Mouse (Mus musculus) thymus, postnatal 25 days (tissue): ENCODE results near the gene Nuak2.

Experiments
- DNase-seq: peaks from one replicate; pipeline ENCODE4 v3.0.0; 2022

Nuak2 gene

DNA sequence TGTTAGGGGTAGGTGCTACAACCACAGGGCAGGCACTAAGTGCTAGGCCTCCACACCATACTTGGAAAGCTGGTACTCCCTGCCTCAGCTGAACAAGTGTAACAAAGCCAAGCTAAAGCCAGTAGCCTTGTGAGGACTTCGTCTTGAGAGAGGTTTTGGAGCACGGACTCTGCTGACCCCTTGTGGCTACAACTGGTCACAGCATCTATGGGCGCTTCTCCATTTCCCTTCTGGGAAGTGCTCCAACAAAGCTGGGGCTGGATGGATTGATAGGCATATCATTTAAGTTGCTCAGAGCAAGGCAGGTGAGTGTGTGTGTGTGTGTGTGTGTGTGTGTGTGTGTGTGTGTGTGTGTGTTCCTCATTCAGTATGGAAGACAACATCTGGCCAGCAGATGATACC lies 39.9 kb downstream of the Nuak2 start:
- DNase-seq, result peak; percentile 80

DNA sequence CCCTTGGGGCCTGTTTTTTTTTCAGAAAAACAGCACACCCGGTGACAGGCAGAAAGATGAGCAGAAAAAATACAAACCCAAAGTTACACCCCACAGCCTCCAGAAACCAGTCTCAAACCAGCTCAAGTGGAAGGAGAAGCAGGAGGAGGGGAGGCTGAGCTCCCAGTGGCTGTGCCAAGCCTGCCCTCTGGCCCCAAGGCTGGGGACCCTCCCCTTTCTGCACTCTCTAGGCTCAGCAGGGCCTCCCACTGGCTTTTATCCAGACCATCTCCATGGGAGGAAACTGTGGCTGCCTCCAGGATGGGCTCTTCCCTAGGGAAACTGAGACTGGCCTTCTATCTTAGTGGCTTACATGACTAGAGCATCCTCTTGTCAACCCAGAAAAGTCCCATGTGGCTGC lies 40.9 kb downstream of the Nuak2 start:
- DNase-seq, result no peak

GRCm38 (mm10) chr1:132361959-132362358 lies 46.0 kb downstream of the Nuak2 start:
- DNase-seq, result no peak

DNA sequence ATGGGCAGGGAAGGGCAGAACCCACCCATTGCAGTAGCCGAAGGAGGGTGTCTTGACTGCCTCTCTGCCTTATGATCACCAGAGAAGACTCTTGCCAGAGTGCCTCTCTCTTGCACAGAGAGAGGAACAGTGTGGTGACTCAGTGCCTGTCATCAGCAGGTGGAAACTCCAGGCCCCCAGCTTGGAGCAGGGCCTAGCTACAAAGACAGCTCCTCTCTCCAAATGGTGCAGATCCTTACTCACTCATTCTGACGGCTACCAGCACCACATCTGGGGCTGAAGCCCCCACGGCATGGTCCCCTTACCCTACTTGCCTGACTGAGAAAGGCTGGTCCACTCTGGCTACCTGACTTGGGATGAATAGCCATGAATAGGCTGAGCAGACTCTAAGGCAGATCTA lies 48.5 kb downstream of the Nuak2 start:
- no peak for DNase-seq

GRCm38 (mm10) chr1:132364896-132365557 lies 49.1 kb downstream of the Nuak2 start:
- no peak for DNase-seq

- DNase-seq, result no peak
Measured at GRCm38 (mm10) chr1:132365645-132366044, 49.7 kb downstream of the Nuak2 start.

- DNase-seq, result no peak
Measured at GRCm38 (mm10) chr1:132366235-132366634, 50.3 kb downstream of the Nuak2 start.

DNA sequence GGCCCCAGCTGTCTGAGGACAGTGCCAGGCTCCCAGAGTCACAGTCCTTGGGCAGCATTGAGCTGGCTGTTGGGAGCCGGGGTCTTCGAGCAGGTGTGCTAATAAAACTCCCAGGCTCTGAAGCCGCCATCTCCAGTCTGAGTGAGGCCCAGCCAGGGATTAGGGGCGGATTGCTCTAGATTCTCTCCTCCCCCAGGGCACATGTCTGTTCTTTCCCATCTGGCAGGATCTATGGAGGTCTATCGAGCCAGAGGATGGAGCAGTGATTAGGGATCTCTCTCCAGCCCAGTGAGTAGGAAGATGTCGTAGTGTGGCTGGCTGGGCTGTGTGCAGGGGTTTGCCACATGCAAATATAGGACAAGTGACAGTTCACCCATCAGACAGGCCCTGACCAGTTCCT lies 51.0 kb downstream of the Nuak2 start:
- DNase-seq, result no peak

GRCm38 (mm10) chr1:132367692-132368506 lies 52.0 kb downstream of the Nuak2 start:
- DNase-seq, result peak; percentile 72

DNA sequence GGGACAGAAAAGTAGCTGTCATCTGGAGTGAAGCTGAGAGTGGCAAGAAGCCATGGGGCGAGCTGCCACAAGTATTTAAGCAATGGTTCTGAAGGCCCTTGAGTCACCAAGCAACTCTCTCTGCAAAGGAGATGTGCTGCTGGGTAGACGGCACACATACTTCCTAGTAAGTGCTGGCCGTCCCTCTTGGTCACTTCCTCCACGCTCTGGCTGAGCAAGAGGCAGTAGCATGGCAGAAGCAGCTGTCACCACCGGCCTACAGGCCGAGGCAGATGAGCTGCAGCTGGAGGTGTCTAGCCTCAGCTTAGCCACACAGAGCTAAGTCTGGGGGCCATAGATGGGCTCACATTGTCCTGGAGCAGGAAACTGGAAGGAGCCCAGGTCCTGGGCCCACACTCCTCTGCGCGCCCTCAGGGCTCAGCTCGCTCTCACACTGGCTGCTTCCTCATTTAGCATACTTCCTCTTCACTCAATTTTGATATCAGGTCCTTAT lies 54.8 kb downstream of the Nuak2 start:
- DNase-seq, result no peak

DNA sequence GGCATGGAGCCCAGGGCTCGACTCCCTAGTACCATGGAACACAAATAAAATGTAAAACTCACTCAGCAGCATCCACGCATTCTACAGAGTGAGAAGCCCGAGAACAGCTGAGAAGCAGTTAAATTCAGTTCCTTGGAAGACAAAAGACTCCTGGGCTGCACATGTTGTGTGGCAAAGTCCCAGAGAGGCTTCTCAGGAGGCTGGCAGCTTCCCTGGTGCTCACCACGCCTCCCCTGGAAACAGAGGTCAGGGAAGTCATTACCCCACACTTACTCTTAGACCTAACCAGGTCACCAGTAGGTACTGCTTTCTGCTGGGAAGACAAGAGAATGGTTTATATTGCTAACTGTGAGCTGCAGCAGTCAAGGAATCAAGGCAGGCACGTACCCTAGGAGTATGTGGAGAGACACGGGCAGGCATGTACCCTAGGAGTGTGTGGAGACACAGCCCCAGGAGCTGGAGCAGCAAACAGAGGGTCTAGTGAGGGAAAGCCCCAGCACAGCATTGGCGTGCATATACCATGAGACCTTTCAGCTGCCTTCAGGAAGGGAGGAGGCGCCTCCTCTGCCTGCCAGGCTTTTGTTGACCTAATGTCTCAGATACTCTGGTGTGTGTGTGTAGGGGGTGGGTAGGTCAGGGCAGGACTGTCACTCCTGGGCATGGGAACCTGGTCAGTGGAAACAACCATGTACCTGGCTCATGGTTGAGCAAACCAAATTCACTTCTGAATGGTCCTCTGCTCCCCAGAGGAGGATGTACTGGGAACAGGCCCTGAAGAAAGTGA lies 55.6 kb downstream of the Nuak2 start:
- no peak for DNase-seq

DNA sequence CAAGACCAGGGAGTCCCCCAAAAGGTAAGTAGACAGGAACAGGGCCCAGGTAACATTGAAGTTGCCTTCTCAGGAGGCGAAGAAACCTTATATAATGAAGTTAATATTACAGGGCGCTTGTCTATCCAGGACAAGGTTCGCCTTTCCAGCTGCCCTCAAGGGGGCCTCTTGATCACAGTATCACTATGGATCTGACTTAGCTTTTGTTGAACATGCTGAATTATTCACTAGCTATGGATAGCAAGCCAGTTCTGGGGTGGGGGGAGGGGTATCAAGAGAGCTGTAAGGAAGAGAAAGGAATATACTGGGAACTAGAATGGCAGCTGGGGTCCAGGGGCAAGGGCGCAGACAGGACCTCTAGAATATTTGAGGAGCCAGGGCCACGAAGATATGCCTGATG lies 56.4 kb downstream of the Nuak2 start:
- DNase-seq, result no peak

DNA sequence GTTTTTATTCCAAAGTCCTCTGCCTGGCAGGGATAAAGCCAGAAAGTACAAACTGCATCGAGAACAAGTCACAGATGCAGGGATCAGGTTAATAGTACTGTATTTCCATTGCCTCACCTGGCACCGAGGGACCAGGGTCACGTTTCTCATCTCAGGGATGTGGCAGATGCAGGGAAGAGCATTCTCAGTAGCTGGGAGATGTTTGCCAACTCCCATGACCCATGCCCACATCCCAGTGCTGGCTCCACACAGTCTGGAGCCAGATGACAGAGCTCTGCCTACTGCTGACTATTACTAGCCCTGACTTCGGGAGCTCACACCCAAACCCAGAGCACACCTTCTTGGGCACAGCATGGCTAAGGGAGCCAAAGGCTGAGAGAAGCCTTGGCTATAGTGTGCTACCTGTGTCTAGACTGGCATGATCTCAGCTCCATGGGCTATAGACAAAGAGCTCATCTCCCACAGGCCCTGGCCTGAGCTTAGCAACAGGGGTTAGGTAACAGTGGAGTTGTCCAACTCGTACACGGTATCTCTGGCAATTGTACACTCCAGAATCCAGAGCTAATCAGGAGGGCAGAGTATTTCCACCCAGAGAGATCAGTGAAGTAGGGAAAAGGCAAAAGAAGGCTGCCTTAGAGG lies 57.1 kb downstream of the Nuak2 start:
- no peak for DNase-seq

- no peak for DNase-seq
Measured at GRCm38 (mm10) chr1:132374140-132374872, 58.4 kb downstream of the Nuak2 start.

DNA sequence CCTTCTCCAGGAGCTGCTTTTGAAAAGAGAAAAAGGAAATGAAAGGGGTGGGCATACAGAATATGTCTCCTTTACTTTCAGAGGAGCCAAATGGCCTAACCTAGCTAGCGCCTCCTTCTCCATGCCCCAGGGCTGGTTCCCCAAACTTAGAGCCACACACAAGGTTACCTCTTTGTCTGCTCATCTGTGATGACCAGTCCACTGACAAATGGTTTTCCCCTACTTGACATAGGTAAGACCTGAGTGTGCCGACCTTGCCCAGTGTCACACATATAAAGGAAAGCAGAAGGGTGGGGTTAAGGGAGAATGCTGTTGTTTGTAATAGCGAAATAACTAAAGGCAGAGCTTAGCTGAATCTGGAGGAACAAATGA lies 58.9 kb downstream of the Nuak2 start:
- no peak for DNase-seq

DNA sequence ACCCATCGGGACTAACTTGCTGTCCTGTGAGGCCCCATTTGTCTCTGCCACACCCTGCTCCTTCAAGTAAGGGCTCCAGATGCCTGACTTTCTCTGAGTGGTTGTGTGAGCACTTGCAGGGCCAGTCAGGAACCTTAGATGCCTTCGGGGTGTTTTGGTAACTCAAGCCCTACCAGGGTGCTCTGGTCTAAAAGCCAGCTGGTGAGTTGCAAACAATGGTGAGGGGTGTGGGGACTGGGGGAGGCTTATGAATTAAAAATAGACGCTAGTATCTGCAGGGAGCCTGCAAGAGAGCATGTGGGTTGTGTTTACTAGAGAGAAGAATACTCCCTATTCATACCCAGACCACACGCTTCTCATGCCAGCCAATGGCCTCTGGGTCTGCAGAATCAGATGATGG lies 59.3 kb downstream of the Nuak2 start:
- no peak for DNase-seq

- DNase-seq, result no peak
Measured at GRCm38 (mm10) chr1:132376211-132377054, 60.5 kb downstream of the Nuak2 start.

DNA sequence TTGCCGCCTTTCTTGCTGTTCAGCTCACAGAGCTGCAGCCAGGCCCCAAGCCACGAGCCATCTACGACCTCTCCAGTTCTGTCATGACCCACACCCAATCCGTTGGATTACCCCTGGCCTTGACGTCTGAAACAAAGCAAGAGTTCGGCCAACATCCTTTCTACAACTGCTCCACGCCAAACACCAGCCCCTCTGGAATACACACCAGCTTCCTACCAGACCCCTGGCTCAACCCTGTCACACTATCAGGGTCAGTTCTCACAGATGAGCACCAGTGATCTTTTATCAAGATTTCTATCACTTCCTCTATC lies 61.1 kb downstream of the Nuak2 start:
- no peak for DNase-seq

- DNase-seq, result no peak
Measured at GRCm38 (mm10) chr1:132377811-132378210, 61.9 kb downstream of the Nuak2 start.

- no peak for DNase-seq
Measured at GRCm38 (mm10) chr1:132380550-132381100, 64.7 kb downstream of the Nuak2 start.

DNA sequence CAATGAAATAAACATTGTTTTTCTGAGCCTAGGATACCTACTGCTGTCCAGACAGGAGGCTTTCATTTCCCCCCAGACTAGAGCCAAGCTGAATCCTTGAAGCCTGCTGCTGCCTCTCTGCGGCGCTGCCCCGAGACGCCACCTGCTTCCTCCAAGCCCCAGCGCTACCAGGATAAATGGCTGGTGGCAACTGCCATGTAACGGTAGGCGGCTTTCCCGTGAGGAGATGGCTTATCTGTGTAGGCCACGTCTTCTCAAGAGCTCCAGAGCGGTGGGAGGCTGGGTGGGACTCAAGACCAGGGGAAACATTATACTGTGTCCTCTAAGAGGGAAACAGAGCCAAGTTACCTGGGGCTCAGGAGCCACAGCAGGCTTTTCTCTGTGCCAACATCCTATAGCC lies 66.0 kb downstream of the Nuak2 start:
- peak; percentile 25 for DNase-seq
